Mouse (Mus musculus) adrenal gland, adult 10 weeks (tissue): Measurements from ENCODE around the gene Cnot10. TPM values are rescaled to one million over a fixed set of nuclear protein-coding genes. Genes with fewer than 3 reads are reported as not detected.

ENCODE experiments used
- polyA plus RNA-seq: library from polyadenylated mRNA; stranded (reverse); fragments of 350-450 nt; fragmentation: Illumina TruSeq; extraction: RNeasy Lipid Tissue Mini Kit (QIAGEN cat#74804); gene quantifications from one replicate; pipeline ENCODE4 v1.2.3, GENCODE M21; 2014; ENCODE audit warnings: low read depth, low replicate concordance

Cnot10 gene
- polyA plus RNA-seq: 38.6 TPM

GRCm38 (mm10) chr9:114639839-114640646, at the start of gene Cnot10:
Cnot10 (minus strand) TSS chr9:114640184.

GRCm38 (mm10) chr9:114688252-114688952, 48.4 kb upstream of the Cnot10 start, which contains the start of gene Dync1li1:
Dync1li1 (plus strand) TSS chr9:114688790.

DNA sequence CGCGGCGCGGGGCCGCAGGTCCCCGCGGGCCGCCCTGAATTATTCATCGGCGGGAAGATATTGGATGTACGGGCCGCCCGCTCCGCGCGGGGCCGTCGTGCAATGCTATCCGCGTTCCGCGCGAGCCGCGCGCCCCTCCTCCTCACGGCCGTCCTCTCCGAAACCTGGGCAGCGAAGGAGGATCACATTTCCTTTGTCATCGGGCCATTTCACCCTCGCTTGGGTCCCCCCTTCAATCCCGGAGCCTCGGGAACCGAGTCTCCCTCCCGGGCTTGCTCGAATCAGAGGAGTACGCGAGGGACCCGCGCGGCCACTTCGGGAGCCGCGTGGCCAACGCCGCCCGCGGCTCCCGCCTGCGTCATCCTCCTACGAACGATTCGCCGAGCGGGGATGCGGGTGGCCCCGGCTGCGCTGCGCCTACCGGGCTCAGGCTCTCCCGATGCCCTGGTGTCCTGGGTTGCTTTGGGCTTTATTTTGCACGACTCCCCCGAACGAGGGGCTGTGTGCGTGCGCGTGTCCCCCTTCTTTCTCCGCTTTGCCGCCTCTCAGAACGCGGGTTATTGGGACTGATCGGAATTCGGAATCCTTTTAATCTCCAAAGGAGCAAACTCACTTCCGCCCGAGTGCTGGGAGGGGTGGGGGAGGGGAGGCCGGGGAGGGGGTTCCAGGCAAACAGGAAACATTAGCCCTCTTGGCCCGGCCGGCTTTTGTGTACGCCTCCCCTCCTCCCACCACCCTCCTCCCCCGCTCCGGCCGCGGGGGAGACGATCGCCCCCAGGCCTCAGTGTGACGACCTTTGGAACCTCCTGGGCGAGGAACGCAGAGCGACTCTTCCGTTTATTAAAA, 76.0 kb downstream of the Cnot10 start, which contains the start of gene Trim71:
Trim71 (minus strand) TSS at position 609 of the 846 bp plus-strand sequence.

Other genes with a start within 250 kb of the Cnot10 start
- 83.7 TPM for gene Crtap, start 249.5 kb downstream of the Cnot10 start, polyA plus RNA-seq
- 11.9 TPM for gene Glb1, start 239.1 kb downstream of the Cnot10 start, polyA plus RNA-seq
- gene Tmppe, start 239.1 kb downstream of the Cnot10 start, polyA plus RNA-seq: 0.93 TPM
- not detected for gene Ccr4, start 135.3 kb downstream of the Cnot10 start, polyA plus RNA-seq
- not detected for gene C130032M10Rik, start 124.5 kb downstream of the Cnot10 start, polyA plus RNA-seq
- gene Trim71, start 75.8 kb downstream of the Cnot10 start, polyA plus RNA-seq: not detected
- 48.5 TPM for gene Dync1li1, start 48.6 kb upstream of the Cnot10 start, polyA plus RNA-seq
- 124 TPM for gene Cmtm6, start 90.9 kb upstream of the Cnot10 start, polyA plus RNA-seq
- 4.0 TPM for gene Cmtm7, start 141.7 kb upstream of the Cnot10 start, polyA plus RNA-seq
- 9.2 TPM for gene Cmtm8, start 204.0 kb upstream of the Cnot10 start, polyA plus RNA-seq